Mouse (Mus musculus) CH12.LX (cell line): ENCODE data around the gene Gm10295. TPM values are rescaled to one million over a fixed set of nuclear protein-coding genes. Genes with fewer than 3 reads are reported as not detected.

Experiments
- DNase-seq: peaks from one replicate; pipeline ENCODE4 v3.0.0-alpha.2; 2013; ENCODE audit errors: extremely low read depth
- H3K27ac ChIP-seq: 2 replicates; pipeline ENCODE4 v1.5.1; 2012; ENCODE audit warnings: low read depth, mild to moderate bottlenecking, control low read depth, moderate library complexity; ENCODE audit not compliant: insufficient read depth
- H3K27me3 ChIP-seq: replicated peaks from 2 replicates; pipeline ENCODE3; 2012; ENCODE audit warnings: inconsistent platforms
- H3K36me3 ChIP-seq, 2 experiments: replicated peaks in 1 of 2; 2 replicates each; pipeline versions ENCODE3 to v1.6.1; 2012; ENCODE audit warnings: inconsistent platforms in 1 of 2, low read length in 1 of 2, mild to moderate bottlenecking in 1 of 2, mixed read lengths in 1 of 2, moderate library complexity in 1 of 2; ENCODE audit not compliant: control insufficient read depth in 1 of 2, insufficient read depth in 1 of 2
- H3K4me1 ChIP-seq, 2 experiments: 2 replicates each; pipeline ENCODE4 v1.6.1; 2012; ENCODE audit warnings: inconsistent platforms in 1 of 2, moderate library complexity in 1 of 2; ENCODE audit not compliant: insufficient read depth in 2 of 2, control insufficient read depth in 1 of 2
- H3K4me2 ChIP-seq: 2 replicates; pipeline ENCODE4 v1.6.1; 2012; ENCODE audit warnings: low read depth, mild to moderate bottlenecking, control low read depth; ENCODE audit not compliant: poor library complexity, insufficient read depth, severe bottlenecking
- H3K4me3 ChIP-seq, 3 experiments: fragments of 150-350 bp in 1 of 3; sonication (generic) in 1 of 3; replicated peaks in 1 of 3; 2 replicates each; pipeline versions ENCODE3 to v1.5.1; 2011 to 2012; ENCODE audit warnings: low read depth in 2 of 3, low read length in 2 of 3, mild to moderate bottlenecking in 2 of 3, moderate library complexity in 2 of 3, control low read depth in 1 of 3, improper control_type of control experiment in 1 of 3, inconsistent platforms in 1 of 3, mixed read lengths in 1 of 3; ENCODE audit not compliant: poor library complexity in 1 of 3
- H3K79me2 ChIP-seq: replicated peaks from 2 replicates; pipeline ENCODE4 v1.6.1; 2012; ENCODE audit warnings: mild to moderate bottlenecking, moderate library complexity; ENCODE audit not compliant: control insufficient read depth, poor library complexity, insufficient read depth, severe bottlenecking; ENCODE audit errors: extremely low read depth
- H3K9ac ChIP-seq: 2 replicates; pipeline ENCODE4 v1.6.1; 2012; ENCODE audit warnings: low read depth, mild to moderate bottlenecking, control low read depth, moderate library complexity; ENCODE audit not compliant: insufficient read depth
- H3K9me3 ChIP-seq: replicated peaks from 2 replicates; pipeline ENCODE3; 2012; ENCODE audit warnings: low read length, inconsistent platforms, mixed read lengths
- BHLHE40 ChIP-seq: IDR thresholded peaks from 2 replicates; pipeline ENCODE4 v1.6.1; 2011; ENCODE audit warnings: mild to moderate bottlenecking, low read depth, low read length, improper control_type of control experiment
- CHD1 ChIP-seq: IDR thresholded peaks from 2 replicates; pipeline ENCODE4 v1.6.1; 2012; ENCODE audit warnings: low read depth, low read length, improper control_type of control experiment, inconsistent platforms
- CTCF ChIP-seq, 2 experiments: IDR thresholded peaks in 1 of 2; conservative IDR thresholded peaks in 1 of 2; 2 replicates each; pipeline ENCODE4 v1.5.1; 2011 to 2012; ENCODE audit warnings: low read depth in 2 of 2, low read length in 2 of 2, improper control_type of control experiment in 1 of 2, inconsistent platforms in 1 of 2, mild to moderate bottlenecking in 1 of 2, moderate library complexity in 1 of 2
- ELF1 ChIP-seq: IDR thresholded peaks from 2 replicates; pipeline ENCODE4 v1.6.1; 2014; ENCODE audit warnings: low read depth, mild to moderate bottlenecking, inconsistent platforms, low read length, improper control_type of control experiment
- EP300 ChIP-seq: IDR thresholded peaks from 2 replicates; pipeline ENCODE4 v1.6.1; 2011; ENCODE audit warnings: low read length, improper control_type of control experiment
- GABPA ChIP-seq: IDR thresholded peaks from 2 replicates; pipeline ENCODE4 v1.6.1; 2012; ENCODE audit warnings: low read depth, low read length, improper control_type of control experiment, inconsistent platforms; ENCODE audit not compliant: insufficient replicate concordance
- IRF4 ChIP-seq: IDR thresholded peaks from 2 replicates; pipeline ENCODE4 v1.6.1; 2014; ENCODE audit warnings: low read depth, mild to moderate bottlenecking, inconsistent platforms, low read length, improper control_type of control experiment
- JUND ChIP-seq: conservative IDR thresholded peaks from 2 replicates; pipeline ENCODE4 v1.6.1; 2011; ENCODE audit warnings: low read depth, low read length, improper control_type of control experiment
- MAFK ChIP-seq: IDR thresholded peaks from 2 replicates; pipeline ENCODE4 v1.6.1; 2011; ENCODE audit warnings: low read length, improper control_type of control experiment; ENCODE audit not compliant: insufficient replicate concordance
- MAX ChIP-seq: IDR thresholded peaks from 2 replicates; pipeline ENCODE4 v1.6.1; 2011; ENCODE audit warnings: low read length, improper control_type of control experiment
- MEF2A ChIP-seq: IDR thresholded peaks from 2 replicates; pipeline ENCODE4 v1.6.1; 2014; ENCODE audit warnings: low read depth, mild to moderate bottlenecking, inconsistent platforms, low read length, improper control_type of control experiment, borderline replicate concordance
- MXI1 ChIP-seq: IDR thresholded peaks from 2 replicates; pipeline ENCODE4 v1.6.1; 2011; ENCODE audit warnings: mild to moderate bottlenecking, low read depth, low read length, improper control_type of control experiment
- MYC ChIP-seq: IDR thresholded peaks from 2 replicates; pipeline ENCODE4 v1.6.1; 2011; ENCODE audit warnings: low read depth, mild to moderate bottlenecking, improper control_type of control experiment, low read length
- NELFE ChIP-seq: IDR thresholded peaks from 2 replicates; pipeline ENCODE4 v1.6.1; 2011; ENCODE audit warnings: low read depth, low read length, improper control_type of control experiment
- POLR2AphosphoS2 ChIP-seq: IDR thresholded peaks from 2 replicates; pipeline ENCODE4 v1.6.1; 2011; ENCODE audit warnings: low read depth, low read length, improper control_type of control experiment
- RAD21 ChIP-seq: IDR thresholded peaks from 2 replicates; pipeline ENCODE4 v1.6.1; 2011; ENCODE audit warnings: low read depth, mild to moderate bottlenecking, low read length, improper control_type of control experiment, moderate library complexity
- TBP ChIP-seq: conservative IDR thresholded peaks from 2 replicates; pipeline ENCODE4 v1.6.1; 2011; ENCODE audit warnings: low read depth, low read length, improper control_type of control experiment
- UBTF ChIP-seq: IDR thresholded peaks from 2 replicates; pipeline ENCODE4 v1.6.1; 2012; ENCODE audit warnings: low read depth, mild to moderate bottlenecking, inconsistent platforms, low read length, improper control_type of control experiment, moderate library complexity
- USF1 ChIP-seq: IDR thresholded peaks from 2 replicates; pipeline ENCODE4 v1.6.1; 2014; ENCODE audit warnings: low read depth, mild to moderate bottlenecking, inconsistent platforms, low read length, improper control_type of control experiment
- USF2 ChIP-seq: conservative IDR thresholded peaks from 2 replicates; pipeline ENCODE4 v1.6.1; 2011; ENCODE audit warnings: low read depth, low read length, improper control_type of control experiment
- ZC3H11A ChIP-seq: IDR thresholded peaks from 2 replicates; pipeline ENCODE4 v1.6.1; 2012; ENCODE audit warnings: low read depth, mild to moderate bottlenecking, inconsistent platforms, low read length, improper control_type of control experiment
- ZKSCAN1 ChIP-seq: IDR thresholded peaks from 2 replicates; pipeline ENCODE4 v1.6.1; 2012; ENCODE audit warnings: low read depth, inconsistent platforms, low read length, improper control_type of control experiment, borderline replicate concordance
- dilution Hi-C: fragments of 300-500 bp; cut with MboI; formaldehyde crosslinking; loops from 2 replicates; pipeline ENCODE4 v1.14.3; 2020; ENCODE audit warnings: low sequenced_read_pairs; ENCODE audit not compliant: extremely low pct_unique_long_range_greater_than_20kb, extremely low pct_ligation_motif_present
- in situ Hi-C: fragments of 300-500 bp; cut with MboI; formaldehyde crosslinking; loops from 3 replicates; pipeline ENCODE4 v1.14.3; 2019; ENCODE audit warnings: low sequenced_read_pairs, low pct_ligation_motif_present, low pct_unique_long_range_greater_than_20kb, mixed read lengths
- polyA plus RNA-seq: library from polyadenylated mRNA; unstranded; fragments of >175 nt; gene quantifications from 2 replicates; pipeline ENCODE4 v1.2.1, GENCODE M21; 2012; ENCODE audit warnings: low read depth; ENCODE audit not compliant: insufficient read length
- total RNA-seq, 2 experiments: library from RNA; depleted of rRNA; stranded (reverse); fragments of 300-350 nt in 1 of 2; fragments of >200 nt in 1 of 2; gene quantifications; 2 replicates each; pipeline ENCODE4 v1.2.3; 2012 to 2014

Gene Gm10295
- total and polyA plus RNA-seq, 3 experiments, result not detected

DNA sequence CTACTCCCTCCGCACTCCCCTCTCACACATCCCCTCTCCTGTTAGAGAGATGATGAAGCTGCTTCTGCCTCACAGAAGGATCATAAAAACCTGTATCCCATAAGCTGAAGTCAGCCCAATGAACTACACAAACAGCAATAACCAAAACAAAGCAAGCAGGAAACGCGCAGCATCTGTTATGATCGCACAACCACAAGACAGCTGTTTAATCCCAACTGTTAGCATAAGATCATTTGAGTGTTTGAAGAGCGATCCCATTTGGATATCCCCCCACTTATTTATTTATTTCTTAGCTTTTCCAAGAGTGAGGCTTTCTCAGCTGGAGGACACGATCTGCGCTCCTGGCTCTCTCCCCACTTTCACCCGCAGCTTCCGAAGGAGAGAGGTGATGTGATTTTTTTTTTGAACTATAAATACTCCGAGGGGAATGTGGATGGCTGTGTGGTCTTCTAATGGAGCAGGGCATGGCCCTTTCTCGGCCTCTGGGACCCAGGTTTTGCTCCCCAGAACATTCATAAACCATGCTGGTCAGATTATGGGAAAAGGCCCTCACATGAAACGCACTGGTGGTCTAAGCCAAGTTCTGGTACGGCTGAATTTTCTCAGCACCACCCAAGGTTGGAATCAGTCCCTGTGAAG is 17.4 kb upstream of the Gm10295 start:
- in situ Hi-C loops (no loop called here), dilution Hi-C loops (no loop called here)
- Histone ChIP-seq H3K4me3 (no peak overlapping the region), H3K9ac (no peak overlapping the region), H3K27me3 (no peaks in the 10 kb centered on the region), H3K4me1 (no peaks in the 10 kb centered on the region), H3K27ac (no peak overlapping the region), H3K9me3 (peaks cover 58% of the 10 kb centered on the region), H3K79me2 (no peaks in the 10 kb centered on the region), H3K36me3 (no peaks in the 10 kb centered on the region), H3K4me2 (no peak overlapping the region)
- no peak for DNase-seq
- no peak for TF ChIP-seq RAD21
- TF ChIP-seq MYC, result no peak
- no peak for TF ChIP-seq MAX
- no peak for TF ChIP-seq NELFE
- TF ChIP-seq IRF4, result no peak
- TF ChIP-seq MAFK, result no peak
- no peak for TF ChIP-seq UBTF
- TF ChIP-seq MEF2A, result no peak

DNA sequence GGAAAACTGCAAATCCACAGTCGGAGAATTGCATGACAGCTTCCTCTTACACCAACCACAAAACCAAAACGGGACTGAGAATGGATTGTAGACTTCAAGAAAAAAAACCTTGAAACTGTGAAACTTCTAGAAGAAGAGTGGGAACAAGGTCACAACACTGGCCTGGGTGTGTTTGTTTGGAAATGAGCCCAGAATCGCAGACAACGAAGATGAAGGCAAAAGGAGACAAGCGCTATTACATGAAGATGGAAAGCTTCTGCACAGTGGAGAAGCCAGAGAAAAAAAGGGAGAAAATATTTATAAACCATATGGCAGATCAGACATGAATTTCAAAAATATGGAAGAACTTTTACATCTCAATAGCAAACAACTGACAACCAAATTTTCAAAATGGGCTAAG is 4.3 kb upstream of the Gm10295 start:
- TF ChIP-seq TBP (no peak), BHLHE40 (no peak), EP300 (no peak), CTCF (conservative IDR thresholded peaks at IDR 0.05 in 1 of 2, IDR thresholded peaks at IDR 0.05 in 1 of 2; ENCODE audit: low read depth in 2 of 2, low read length in 2 of 2) (no peak), POLR2AphosphoS2 (no peak), MXI1 (no peak)
- no peak for DNase-seq
- H3K4me2 ChIP-seq, result no peak overlapping the region
- H3K79me2 ChIP-seq, result no peaks in the 10 kb centered on the region
- H3K9me3 ChIP-seq, result peaks cover 66% of the 10 kb centered on the region
- H3K27me3 ChIP-seq, result no peaks in the 10 kb centered on the region
- no peak overlapping the region for H3K4me3 ChIP-seq
- no peak overlapping the region for H3K27ac ChIP-seq
- in situ Hi-C loops, result no loop called here
- H3K36me3 ChIP-seq, result no peaks in the 10 kb centered on the region
- H3K9ac ChIP-seq, result no peak overlapping the region
- H3K4me1 ChIP-seq, result no peaks in the 10 kb centered on the region
- dilution Hi-C loops, result no loop called here

DNA sequence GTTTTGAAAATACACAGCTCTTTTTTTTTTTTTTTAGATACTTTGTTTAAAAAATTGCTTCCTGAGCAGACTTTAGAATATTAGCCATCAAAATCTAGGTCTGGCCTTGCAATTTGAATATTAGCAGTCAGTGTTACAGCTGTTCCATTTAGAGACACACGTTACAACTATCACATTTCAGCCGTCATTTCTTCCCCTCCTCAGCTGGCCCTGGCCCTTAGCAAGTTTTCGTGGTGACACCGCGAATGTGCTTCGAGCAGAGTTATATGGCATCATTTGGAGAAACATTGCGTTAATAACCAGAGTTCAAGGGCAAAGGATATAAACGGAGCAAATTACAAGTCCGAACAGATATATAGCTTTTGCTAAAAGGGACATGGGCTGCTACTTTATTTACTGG is 2.4 kb downstream of the Gm10295 start:
- Histone ChIP-seq H3K9me3 (peaks cover 52% of the 10 kb centered on the region), H3K4me3 (no peak overlapping the region), H3K79me2 (no peaks in the 10 kb centered on the region), H3K27me3 (no peaks in the 10 kb centered on the region), H3K36me3 (no peaks in the 10 kb centered on the region), H3K27ac (no peak overlapping the region), H3K9ac (no peak overlapping the region), H3K4me1 (no peaks in the 10 kb centered on the region), H3K4me2 (no peak overlapping the region)
- TF ChIP-seq ZC3H11A (no peak), ZKSCAN1 (no peak), CHD1 (no peak), USF2 (no peak), JUND (no peak), USF1 (no peak), ELF1 (no peak), GABPA (no peak)
- in situ Hi-C loops, result no loop called here
- no peak for DNase-seq
- dilution Hi-C loops, result no loop called here
